Mouse (Mus musculus) forebrain, embryonic 14.5 days (tissue): ENCODE measurements around the gene Lyg2. TPM values are rescaled to one million over a fixed set of nuclear protein-coding genes. Genes with fewer than 3 reads are reported as not detected.

ENCODE experiments used
- ATAC-seq: fragments of 200-750 bp; cut with Nextera tagmentation; 2 replicates; pipeline ENCODE4 v1.8.0; 2017; ENCODE audit warnings: mild to moderate bottlenecking, moderate library complexity
- DNase-seq: peaks from one replicate; pipeline ENCODE4 v3.0.0-alpha.2; 2015; ENCODE audit warnings: low spot score
- H3K27ac ChIP-seq: fragments of 300-500 bp; sonication (generic); 2 replicates; pipeline ENCODE4 v1.5.1; 2014; ENCODE audit warnings: low read depth, mild to moderate bottlenecking, control low read depth, low read length, moderate library complexity
- H3K27me3 ChIP-seq: fragments of 300-500 bp; sonication (generic); replicated peaks from 2 replicates; pipeline ENCODE4 v1.6.1; 2014; ENCODE audit warnings: low read length, control low read depth, mixed read lengths; ENCODE audit not compliant: control insufficient read depth, insufficient read depth
- H3K36me3 ChIP-seq: fragments of 300-500 bp; sonication (generic); 2 replicates; pipeline ENCODE4 v1.6.1; 2014; ENCODE audit warnings: low read length, control low read depth; ENCODE audit not compliant: control insufficient read depth, insufficient read depth
- H3K4me1 ChIP-seq: fragments of 300-500 bp; sonication (generic); 2 replicates; pipeline ENCODE4 v1.6.1; 2014; ENCODE audit warnings: antibody characterized with exemption, low read length, control low read depth; ENCODE audit not compliant: control insufficient read depth, insufficient read depth
- H3K4me2 ChIP-seq: fragments of 300-500 bp; sonication (generic); 2 replicates; pipeline ENCODE4 v1.6.1; 2014; ENCODE audit warnings: mild to moderate bottlenecking, control low read depth, low read length
- H3K4me3 ChIP-seq: fragments of 300-500 bp; sonication (generic); 2 replicates; pipeline ENCODE4 v1.5.1; 2014; ENCODE audit warnings: low read depth, low read length, control low read depth
- H3K9ac ChIP-seq: fragments of 300-500 bp; sonication (generic); 2 replicates; pipeline ENCODE4 v1.6.1; 2014; ENCODE audit warnings: mild to moderate bottlenecking, low read length, control low read depth, moderate library complexity
- H3K9me3 ChIP-seq: fragments of 300-500 bp; sonication (generic); replicated peaks from 2 replicates; pipeline ENCODE4 v1.6.1; 2016; ENCODE audit warnings: low read length, control low read depth, mixed read lengths; ENCODE audit not compliant: control insufficient read depth
- WGBS: fragments of 180-500 bp; shearing (Covaris S2); extraction: QIAGEN DNeasy Blood & Tissue Kit; methylation state at CpG from one replicate; pipeline ENCODE4 v1.1.7; 2014; 5-methylcytosine and 5-hydroxymethylcytosine counted together
- polyA plus RNA-seq: library from polyadenylated mRNA; unstranded; fragments of >200 nt; fragmentation: Nextera tagmentation; extraction: Ambion mirVana; gene quantifications from 2 replicates; pipeline ENCODE4 v1.2.1, GENCODE M21; 2014

Gene Lyg2
- not detected in 2 replicates for polyA plus RNA-seq

GRCm38 (mm10) chr1:37916393-37916792 is at the start of gene Lyg2:
Lyg2 (minus strand) TSS chr1:37916493.
- ATAC-seq (no peak), DNase-seq (no peak)
- no peak within 1 kb of the TSS for H3K4me2 ChIP-seq
- H3K9ac ChIP-seq: no peak within 1 kb of the TSS
- no peak within 1 kb of the TSS for H3K27ac ChIP-seq
- H3K27me3 ChIP-seq: no peaks in the 10 kb centered on the region
- H3K36me3 ChIP-seq: no peaks in the 10 kb centered on the region
- WGBS: 42% methylated on average over 5 of the region's 5 CpGs
- no peaks in the 10 kb centered on the region for H3K9me3 ChIP-seq
- H3K4me3 ChIP-seq: no peak within 1 kb of the TSS
- H3K4me1 ChIP-seq: no peaks in the 10 kb centered on the region

- H3K4me2 ChIP-seq: no peak overlapping the region
- H3K27ac ChIP-seq: no peak overlapping the region
- ATAC-seq (no peak), DNase-seq (no peak)
- WGBS: 66% methylated on average over 10 of the region's 10 CpGs
- no peak overlapping the region for H3K9ac ChIP-seq
- no peaks in the 10 kb centered on the region for H3K36me3 ChIP-seq
- H3K9me3 ChIP-seq: no peaks in the 10 kb centered on the region
- no peaks in the 10 kb centered on the region for H3K4me1 ChIP-seq
- no peak overlapping the region for H3K4me3 ChIP-seq
- no peaks in the 10 kb centered on the region for H3K27me3 ChIP-seq
Measured at GRCm38 (mm10) chr1:37965571-37965970, 49.3 kb upstream of the Lyg2 start.

GRCm38 (mm10) chr1:37959486-37959885 is 43.2 kb upstream of the Lyg2 start:
- peak; percentile 48; the same call in 1 of the 2 replicates for ATAC-seq

GRCm38 (mm10) chr1:37958516-37958915 is 42.2 kb upstream of the Lyg2 start:
- no peak overlapping the region for H3K9ac ChIP-seq
- no peak overlapping the region for H3K27ac ChIP-seq
- DNase-seq: no peak
- H3K4me3 ChIP-seq: no peak overlapping the region
- ATAC-seq: no peak
- 74% methylated on average over 2 of the region's 2 CpGs for WGBS
- H3K4me2 ChIP-seq: no peak overlapping the region
- H3K9me3 ChIP-seq: no peaks in the 10 kb centered on the region
- H3K4me1 ChIP-seq: 0 out of 2 replicates have a peak, but pooled peaks cover 2% of the 10 kb centered on the region
- H3K27me3 ChIP-seq: no peaks in the 10 kb centered on the region
- no peaks in the 10 kb centered on the region for H3K36me3 ChIP-seq

More at GRCm38 (mm10) chr1:37959486-37959885, 43.2 kb upstream of the Lyg2 start:
- peak; percentile 61 for DNase-seq
- Histone ChIP-seq H3K36me3 (no peaks in the 10 kb centered on the region), H3K9me3 (no peaks in the 10 kb centered on the region), H3K27ac (no peak overlapping the region), H3K4me1 (0 out of 2 replicates have a peak, but pooled peaks cover 2% of the 10 kb centered on the region), H3K4me3 (no peak overlapping the region), H3K27me3 (no peaks in the 10 kb centered on the region), H3K4me2 (no peak overlapping the region), H3K9ac (no peak overlapping the region)
- WGBS: 46% methylated on average over 5 of the region's 5 CpGs

- Histone ChIP-seq H3K4me2 (no peak within 1 kb of the TSS), H3K36me3 (no peaks in the 10 kb centered on the region), H3K9ac (no peak within 1 kb of the TSS), H3K27ac (no peak within 1 kb of the TSS), H3K27me3 (no peaks in the 10 kb centered on the region), H3K4me1 (0 out of 2 replicates have a peak, but pooled peaks cover 2% of the 10 kb centered on the region), H3K4me3 (no peak within 1 kb of the TSS), H3K9me3 (no peaks in the 10 kb centered on the region)
- 86% methylated on average over 5 of the region's 5 CpGs for WGBS
- no peak for ATAC-seq
- no peak for DNase-seq
Measured at GRCm38 (mm10) chr1:37957659-37958058, 41.4 kb upstream of the Lyg2 start, which contains the start of gene Lyg1. Lyg1 (minus strand) TSS chr1:37957759.

GRCm38 (mm10) chr1:37956690-37957431 is 40.6 kb upstream of the Lyg2 start:
- WGBS: 29% methylated on average over 3 of the region's 3 CpGs
- ATAC-seq: peak; percentile 55; the same call in 1 of the 2 replicates
- 0 out of 2 replicates have a peak, but pooled peaks cover 2% of the 10 kb centered on the region for H3K4me1 ChIP-seq

GRCm38 (mm10) chr1:37955251-37955650 is 39.0 kb upstream of the Lyg2 start:
- DNase-seq (no peak), ATAC-seq (no peak)
- Histone ChIP-seq H3K9me3 (no peaks in the 10 kb centered on the region), H3K9ac (no peak overlapping the region), H3K4me3 (no peak overlapping the region), H3K36me3 (no peaks in the 10 kb centered on the region), H3K4me1 (0 out of 2 replicates have a peak, but pooled peaks cover 2% of the 10 kb centered on the region), H3K4me2 (no peak overlapping the region), H3K27ac (no peak overlapping the region), H3K27me3 (no peaks in the 10 kb centered on the region)
- WGBS: 89% methylated on average over 2 of the region's 2 CpGs

More at GRCm38 (mm10) chr1:37956690-37957431, 40.6 kb upstream of the Lyg2 start:
- Histone ChIP-seq H3K27ac (no peak overlapping the region), H3K4me2 (no peak overlapping the region), H3K9ac (no peak overlapping the region), H3K4me3 (no peak overlapping the region), H3K9me3 (no peaks in the 10 kb centered on the region), H3K27me3 (no peaks in the 10 kb centered on the region), H3K36me3 (no peaks in the 10 kb centered on the region)
- peak; percentile 76 for DNase-seq

GRCm38 (mm10) chr1:37954786-37955185 is 38.5 kb upstream of the Lyg2 start:
- Histone ChIP-seq H3K9ac (no peak overlapping the region), H3K9me3 (no peaks in the 10 kb centered on the region), H3K4me1 (0 out of 2 replicates have a peak, but pooled peaks cover 2% of the 10 kb centered on the region), H3K4me3 (no peak overlapping the region), H3K27ac (no peak overlapping the region), H3K4me2 (no peak overlapping the region), H3K36me3 (no peaks in the 10 kb centered on the region), H3K27me3 (no peaks in the 10 kb centered on the region)
- ATAC-seq: no peak
- no peak for DNase-seq
- 91% methylated on average over 7 of the region's 7 CpGs for WGBS

- DNase-seq: no peak
- WGBS: 78% methylated on average over 2 of the region's 2 CpGs
- no peaks in the 10 kb centered on the region for H3K36me3 ChIP-seq
- H3K9me3 ChIP-seq: no peaks in the 10 kb centered on the region
- H3K27ac ChIP-seq: no peak overlapping the region
- no peak for ATAC-seq
- no peaks in the 10 kb centered on the region for H3K27me3 ChIP-seq
- no peak overlapping the region for H3K4me2 ChIP-seq
- H3K9ac ChIP-seq: no peak overlapping the region
- H3K4me1 ChIP-seq: no peaks in the 10 kb centered on the region
- H3K4me3 ChIP-seq: no peak overlapping the region
Measured at GRCm38 (mm10) chr1:37948906-37949305, 32.6 kb upstream of the Lyg2 start.
